Mouse (Mus musculus) layer of hippocampus, adult 9-11 months (tissue): ENCODE results near the gene Nubp2.

Experiments
- DNase-seq: peaks from one replicate; pipeline ENCODE4 v3.0.0; 2022

Gene Nubp2

GRCm38 (mm10) chr17:24886134-24886931 is at the start of gene Nubp2, which contains the start of gene Spsb3:
Gene Nubp2, minus strand, starts transcription at chr17:24886349.
Gene Spsb3, plus strand, starts transcription at chr17:24886643.
- peak; percentile 100 for DNase-seq

GRCm38 (mm10) chr17:24935666-24936065 is 49.5 kb upstream of the Nubp2 start:
- DNase-seq: no peak

- no peak for DNase-seq
Measured at GRCm38 (mm10) chr17:24934926-24935325, 48.8 kb upstream of the Nubp2 start.

GRCm38 (mm10) chr17:24933163-24933562 is 47.0 kb upstream of the Nubp2 start:
- no peak for DNase-seq

GRCm38 (mm10) chr17:24932431-24932830 is 46.3 kb upstream of the Nubp2 start:
- DNase-seq: no peak

GRCm38 (mm10) chr17:24929506-24929905 is 43.4 kb upstream of the Nubp2 start:
- DNase-seq: no peak

GRCm38 (mm10) chr17:24923246-24923645 is 37.1 kb upstream of the Nubp2 start:
- DNase-seq: no peak

- DNase-seq: no peak
Measured at GRCm38 (mm10) chr17:24913984-24914383, 27.8 kb upstream of the Nubp2 start.

- no peak for DNase-seq
Measured at GRCm38 (mm10) chr17:24907591-24907990, 21.4 kb upstream of the Nubp2 start.

GRCm38 (mm10) chr17:24903767-24904166 is 17.6 kb upstream of the Nubp2 start:
- DNase-seq: no peak

- no peak for DNase-seq
Measured at GRCm38 (mm10) chr17:24902671-24903474, 16.7 kb upstream of the Nubp2 start.

GRCm38 (mm10) chr17:24902124-24902523 is 16.0 kb upstream of the Nubp2 start:
- no peak for DNase-seq

- no peak for DNase-seq
Measured at GRCm38 (mm10) chr17:24900014-24900413, 13.9 kb upstream of the Nubp2 start.

- DNase-seq: no peak
Measured at GRCm38 (mm10) chr17:24899153-24899552, 13.0 kb upstream of the Nubp2 start.

GRCm38 (mm10) chr17:24898041-24898854 is 12.1 kb upstream of the Nubp2 start:
- DNase-seq: no peak

- DNase-seq: no peak
Measured at GRCm38 (mm10) chr17:24897600-24897999, 11.5 kb upstream of the Nubp2 start.

- no peak for DNase-seq
Measured at GRCm38 (mm10) chr17:24896993-24897269, 10.8 kb upstream of the Nubp2 start.

GRCm38 (mm10) chr17:24896241-24896992 is 10.3 kb upstream of the Nubp2 start, which contains the start of gene Nme3:
Gene Nme3, plus strand, starts transcription at chr17:24896500.
- DNase-seq: peak; percentile 77

GRCm38 (mm10) chr17:24895571-24896240 is 9.6 kb upstream of the Nubp2 start:
- no peak for DNase-seq

GRCm38 (mm10) chr17:24894995-24895547 is 8.9 kb upstream of the Nubp2 start, which contains the start of the genes Eme2 and Mrps34:
Gene Eme2, minus strand, starts transcription at chr17:24895087.
Gene Mrps34, plus strand, starts transcription at chr17:24895116.
- peak; percentile 81 for DNase-seq
